Mouse (Mus musculus): ENCODE results near the gene Helq.

DNA sequence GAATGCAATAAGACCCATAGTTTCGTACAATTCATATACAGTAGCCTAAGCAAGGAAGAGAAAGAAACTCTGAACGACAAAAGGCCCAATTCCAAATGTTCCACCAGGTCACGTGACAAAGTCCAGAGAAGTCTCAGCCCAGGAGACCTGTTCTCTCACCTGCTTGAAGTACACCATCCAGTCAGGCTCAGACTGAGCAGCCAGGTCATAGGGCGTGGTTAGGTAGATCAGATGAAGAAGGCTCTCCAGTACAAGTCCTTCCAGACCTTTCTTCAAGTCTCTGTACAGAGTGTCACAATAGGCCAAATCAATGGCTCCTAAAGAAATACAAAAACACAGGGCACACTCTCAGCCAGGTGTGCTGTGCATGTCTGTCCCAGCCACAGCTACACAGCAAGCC lies 26.8 kb downstream of the Helq start:
- TF ChIP-seq CTCF (IDR thresholded peaks at IDR 0.05; ENCODE audit: borderline replicate concordance, insufficient read depth, low read depth, low read length) (no peak), POLR2A (IDR thresholded peaks at IDR 0.05; ENCODE audit: borderline replicate concordance, insufficient read depth, low read length) (no peak)
